Mouse (Mus musculus): ENCODE measurements around the gene Plxnb1.

DNA sequence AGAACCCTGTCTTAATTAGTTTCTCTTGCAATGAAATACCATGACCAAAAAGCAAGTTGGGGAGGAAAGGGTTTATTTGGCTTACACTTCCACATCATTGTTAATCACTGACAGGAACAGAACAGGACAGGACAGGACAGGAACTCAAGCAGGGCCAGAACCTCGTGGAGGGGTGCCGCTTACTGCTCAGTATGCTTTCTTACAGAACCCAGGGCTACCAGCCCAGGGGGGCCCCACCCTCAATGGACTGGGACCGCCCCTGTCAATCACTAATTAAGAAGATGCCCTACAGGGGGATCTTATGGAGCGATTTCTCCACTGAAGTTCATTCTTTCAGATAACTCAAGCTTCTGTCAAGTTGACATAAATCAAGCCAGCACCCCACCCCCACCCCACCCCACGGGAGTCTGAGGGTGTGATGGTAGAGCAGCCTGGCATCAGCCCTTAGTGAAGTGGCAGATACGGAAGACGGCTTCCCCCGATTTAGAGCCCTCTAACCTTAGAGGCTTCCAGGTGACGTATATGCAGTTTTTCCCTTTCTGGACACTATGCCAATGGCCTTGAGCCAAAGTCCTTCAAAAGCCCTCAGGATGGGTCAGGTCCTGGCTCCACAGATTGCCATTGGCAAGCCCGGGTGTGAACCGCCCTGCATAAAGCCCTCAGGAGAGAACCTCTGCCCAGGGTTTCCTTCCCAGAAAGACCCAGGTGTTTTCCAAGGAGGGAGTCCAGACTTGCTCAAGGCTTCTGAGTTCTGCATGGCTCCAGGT, 1.2 kb upstream of the Plxnb1 start:
- no peak for TF ChIP-seq POLR2A (IDR thresholded peaks at IDR 0.05; ENCODE audit: borderline replicate concordance, extremely low read depth, insufficient read depth, insufficient read length, poor library complexity, severe bottlenecking)
- no peak for TF ChIP-seq CTCF (IDR thresholded peaks at IDR 0.05; ENCODE audit: borderline replicate concordance, extremely low read depth, insufficient read depth, insufficient read length)

All from brain, embryonic 14.5 days (tissue).